31 mouse cellular contexts compared by ENCODE assay signal in the genomic region with DNA sequence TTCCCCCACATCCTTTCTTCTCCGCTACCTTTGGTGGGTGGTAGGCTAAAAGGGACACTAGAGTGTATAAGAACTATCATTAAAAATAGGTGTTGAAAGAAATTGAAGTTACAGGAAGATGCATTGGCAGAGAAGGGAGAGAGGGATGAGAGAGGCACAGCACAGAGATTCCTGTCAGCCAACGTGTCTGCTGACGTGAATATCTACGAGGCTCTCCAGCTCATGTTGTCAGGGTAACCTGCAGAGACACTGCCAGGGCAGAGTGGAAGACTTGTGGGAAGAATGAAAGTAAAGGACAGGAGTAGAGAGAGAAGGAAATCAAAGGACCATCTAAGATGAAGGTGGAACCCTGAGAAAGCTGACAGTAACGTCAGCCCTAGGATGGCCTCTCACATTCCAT.
"Had no signal": no experiment of that assay in that cellular context is flagged by ENCODE, and none has a peak within 500 bp of the region (broad histone marks: within the 10 kb centered on the region; RNA-seq: fewer than 3 reads in every experiment).

No protein-coding gene starts in this region.

- H3K27ac ChIP-seq: limb, embryonic 10.5 days; limb, embryonic 12.5 days; limb, embryonic 13.5 days; limb, embryonic 15.5 days; liver, embryonic 12.5 days; liver, embryonic 13.5 days; liver, embryonic 14.5 days; liver, embryonic 15.5 days; lung, embryonic 15.5 days; macrophage; midbrain, embryonic 10.5 days; midbrain, embryonic 12.5 days; midbrain, embryonic 13.5 days; midbrain, embryonic 15.5 days; neural tube, embryonic 12.5 days; neural tube, embryonic 13.5 days had no signal

- H3K36me3 ChIP-seq: limb, embryonic 10.5 days; limb, embryonic 12.5 days; limb, embryonic 13.5 days; limb, embryonic 15.5 days; liver, embryonic 12.5 days; liver, embryonic 13.5 days; liver, embryonic 15.5 days; lung, embryonic 15.5 days; midbrain, embryonic 10.5 days; midbrain, embryonic 12.5 days; midbrain, embryonic 13.5 days; midbrain, embryonic 15.5 days; neural tube, embryonic 12.5 days; neural tube, embryonic 13.5 days had no signal

- H3K9ac ChIP-seq: limb, embryonic 12.5 days; limb, embryonic 13.5 days; limb, embryonic 15.5 days; liver, embryonic 12.5 days; liver, embryonic 13.5 days; liver, embryonic 14.5 days; liver, embryonic 15.5 days; liver, postnatal 0 days; lung, embryonic 14.5 days; lung, embryonic 15.5 days; midbrain, embryonic 12.5 days; midbrain, embryonic 13.5 days; midbrain, embryonic 15.5 days; neural tube, embryonic 12.5 days; neural tube, embryonic 13.5 days had no signal

- H3K4me2 ChIP-seq: limb, embryonic 12.5 days; limb, embryonic 13.5 days; limb, embryonic 15.5 days; liver, embryonic 11.5 days; liver, embryonic 12.5 days; liver, embryonic 13.5 days; liver, embryonic 15.5 days; lung, embryonic 14.5 days; lung, embryonic 15.5 days; midbrain, embryonic 12.5 days; midbrain, embryonic 13.5 days; midbrain, embryonic 15.5 days; neural tube, embryonic 12.5 days; neural tube, embryonic 13.5 days had no signal

- H3K9me3 ChIP-seq: limb, embryonic 10.5 days; limb, embryonic 12.5 days; limb, embryonic 13.5 days; limb, embryonic 15.5 days; liver, embryonic 12.5 days; liver, embryonic 13.5 days; liver, embryonic 15.5 days; lung, embryonic 15.5 days; megakaryocyte, embryonic 14.5 days; midbrain, embryonic 10.5 days; midbrain, embryonic 12.5 days; midbrain, embryonic 13.5 days; midbrain, embryonic 15.5 days; neural tube, embryonic 12.5 days; neural tube, embryonic 13.5 days had no signal

- H3K4me1 ChIP-seq: liver, embryonic 13.5 days; liver, embryonic 15.5 days; lung, embryonic 15.5 days; midbrain, embryonic 15.5 days had no signal

- ATAC-seq: liver, embryonic 12.5 days; liver, postnatal 0 days; lung, postnatal 0 days; midbrain, embryonic 13.5 days; midbrain, embryonic 15.5 days; midbrain, embryonic 16.5 days had no signal

- DNase-seq: left cerebral cortex, postnatal 4 days; liver; liver, embryonic 13.5 days; liver, postnatal 0 days; lung, adult 18-20 months; lung, adult 2 months; lung, embryonic 14.5 days; lung, postnatal 10 days; lung, postnatal 14 days; lung, postnatal 36 days; lung, postnatal 4 days had no signal

- H3K27me3 ChIP-seq: limb, embryonic 12.5 days; limb, embryonic 13.5 days; limb, embryonic 15.5 days; lung, embryonic 15.5 days; midbrain, embryonic 12.5 days; midbrain, embryonic 13.5 days; midbrain, embryonic 15.5 days; neural tube, embryonic 12.5 days; neural tube, embryonic 13.5 days had no signal

- H3K4me3 ChIP-seq: limb, embryonic 10.5 days; limb, embryonic 12.5 days; limb, embryonic 13.5 days; limb, embryonic 15.5 days; liver, embryonic 12.5 days; liver, embryonic 13.5 days; liver, embryonic 15.5 days; lung, embryonic 15.5 days; megakaryocyte, embryonic 14.5 days; midbrain, embryonic 10.5 days; midbrain, embryonic 12.5 days; midbrain, embryonic 13.5 days; midbrain, embryonic 15.5 days; myocyte; neural tube, embryonic 12.5 days; neural tube, embryonic 13.5 days had no signal
